Comparison of ENCODE assay signal across 15 mouse cellular contexts in the genomic region with DNA sequence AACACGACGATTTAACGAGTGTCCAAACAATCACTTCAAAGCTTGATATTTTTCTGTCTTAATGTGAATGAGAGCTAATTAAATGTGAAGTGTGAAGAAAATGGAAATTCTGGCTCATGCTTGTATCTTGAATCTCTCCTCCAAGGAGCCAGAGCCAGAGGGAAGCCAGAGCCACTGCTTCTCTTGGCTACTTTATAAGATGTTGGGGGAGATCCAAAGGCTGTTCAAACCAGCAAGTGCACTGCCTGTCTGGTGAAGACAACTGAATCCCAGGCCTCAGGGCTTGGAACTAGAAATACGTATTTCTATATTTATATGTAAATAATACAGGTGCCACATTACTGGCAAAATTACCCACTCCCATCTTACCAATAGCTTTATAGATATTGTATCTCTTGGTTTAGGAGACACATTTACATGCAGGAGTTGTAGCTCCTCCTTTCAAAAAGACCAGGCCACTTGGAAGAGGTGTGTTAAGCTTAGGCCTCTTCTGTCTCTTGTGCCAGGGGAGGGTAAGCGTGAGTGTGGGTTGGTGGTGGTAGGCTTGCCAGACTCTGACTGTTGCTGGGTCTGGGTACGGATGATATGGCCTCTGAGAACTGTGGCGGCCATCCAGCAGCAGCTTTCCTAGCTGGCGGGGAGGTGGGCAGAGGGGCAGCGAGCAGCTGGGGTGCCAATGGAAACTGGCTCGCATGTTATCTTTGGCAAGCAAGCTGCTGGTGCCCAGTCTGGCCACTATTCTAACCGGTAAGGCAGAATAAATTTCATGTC.
DNase-seq lines count a peak whose midpoint lies in the region; ATAC-seq lines count a peak whose summit lies in the region.
"Had no signal": no experiment of that assay in that cellular context is flagged by ENCODE, and none has a peak within 500 bp of the region (broad histone marks: within the 10 kb centered on the region; RNA-seq: fewer than 3 reads in every experiment).

No protein-coding gene starts in this region.

- peak overlapping the region; percentile 32 for H3K27ac ChIP-seq in forebrain, embryonic 13.5 days
- H3K27ac ChIP-seq in forebrain, embryonic 10.5 days = no peak overlapping the region
- 0 out of 2 replicates have a peak overlapping the region, but pooled peaks have one; percentile 13 for H3K27ac ChIP-seq in neural tube, embryonic 13.5 days (replicated peaks)
- no peak overlapping the region for H3K27ac ChIP-seq in neural tube, embryonic 15.5 days (replicated peaks)
- H3K27ac ChIP-seq in midbrain, embryonic 15.5 days = peak overlapping the region; percentile 45
- H3K27ac ChIP-seq: embryonic facial prominence, embryonic 10.5 days; heart, embryonic 10.5 days; limb, embryonic 12.5 days had no signal

- DNase-seq in forebrain, embryonic 10.5 days (ENCODE audit: extremely low spot score, low spot score) = no peak
- DNase-seq in cerebellum, postnatal 14 days = peak; percentile 95 to 96
- DNase-seq in ovary, postnatal 14 days (ENCODE audit: low spot score) = no peak
- DNase-seq in MN1 (ENCODE audit: low spot score) = no peak
- DNase-seq: layer of hippocampus, adult 9-11 months; liver, postnatal 0 days; thymus, adult 18-20 months had no signal

- peak; percentile 75 for ATAC-seq in forebrain, embryonic 13.5 days
- ATAC-seq in neural tube, embryonic 13.5 days (ENCODE audit: low read depth) = peak; percentile 64; the same call in 1 of the 2 replicates
- ATAC-seq in neural tube, embryonic 15.5 days (ENCODE audit: low FRiP score) = no peak; the same call in 1 of the 2 replicates
- ATAC-seq in midbrain, embryonic 15.5 days (replicated peaks) = peak; percentile 82
- ATAC-seq: liver, postnatal 0 days had no signal

- H3K9me3 ChIP-seq in forebrain, embryonic 13.5 days (replicated peaks) = no peaks in the 10 kb centered on the region
- no peaks in the 10 kb centered on the region for H3K9me3 ChIP-seq in forebrain, embryonic 10.5 days
- H3K9me3 ChIP-seq in neural tube, embryonic 13.5 days = no peaks in the 10 kb centered on the region
- no peaks in the 10 kb centered on the region for H3K9me3 ChIP-seq in neural tube, embryonic 15.5 days (replicated peaks)
- no peaks in the 10 kb centered on the region for H3K9me3 ChIP-seq in midbrain, embryonic 15.5 days
- H3K9me3 ChIP-seq: embryonic facial prominence, embryonic 10.5 days; heart, embryonic 10.5 days; limb, embryonic 12.5 days; megakaryocyte, embryonic 14.5 days had no signal

- no peak overlapping the region for H3K9ac ChIP-seq in forebrain, embryonic 13.5 days
- no peak overlapping the region for H3K9ac ChIP-seq in neural tube, embryonic 13.5 days
- no peak overlapping the region for H3K9ac ChIP-seq in neural tube, embryonic 15.5 days (replicated peaks)
- H3K9ac ChIP-seq in midbrain, embryonic 15.5 days = no peak overlapping the region
- H3K9ac ChIP-seq: limb, embryonic 12.5 days; liver, postnatal 0 days had no signal

- 50% methylated on average over 11 of the region's 11 CpGs for WGBS in forebrain, embryonic 13.5 days
- WGBS in forebrain, embryonic 10.5 days = 90% methylated on average over 11 of the region's 11 CpGs
- WGBS in neural tube, embryonic 13.5 days = 70% methylated on average over 11 of the region's 11 CpGs
- WGBS in neural tube, embryonic 15.5 days = 65% methylated on average over 11 of the region's 11 CpGs
- WGBS in midbrain, embryonic 15.5 days = 60% methylated on average over 11 of the region's 11 CpGs

- no peaks in the 10 kb centered on the region for H3K27me3 ChIP-seq in forebrain, embryonic 13.5 days
- H3K27me3 ChIP-seq in forebrain, embryonic 10.5 days (ENCODE audit: poor library complexity, severe bottlenecking) = no peaks in the 10 kb centered on the region
- H3K27me3 ChIP-seq in neural tube, embryonic 13.5 days = no peaks in the 10 kb centered on the region
- no peaks in the 10 kb centered on the region for H3K27me3 ChIP-seq in neural tube, embryonic 15.5 days (replicated peaks)
- H3K27me3 ChIP-seq in midbrain, embryonic 15.5 days (replicated peaks) = no peaks in the 10 kb centered on the region
- H3K27me3 ChIP-seq: megakaryocyte, embryonic 14.5 days had no signal

- H3K36me3 ChIP-seq in forebrain, embryonic 13.5 days (ENCODE audit: poor library complexity, severe bottlenecking) = no peaks in the 10 kb centered on the region
- H3K36me3 ChIP-seq in forebrain, embryonic 10.5 days (replicated peaks) = no peaks in the 10 kb centered on the region
- no peaks in the 10 kb centered on the region for H3K36me3 ChIP-seq in neural tube, embryonic 13.5 days
- no peaks in the 10 kb centered on the region for H3K36me3 ChIP-seq in neural tube, embryonic 15.5 days
- H3K36me3 ChIP-seq in midbrain, embryonic 15.5 days (replicated peaks) = no peaks in the 10 kb centered on the region
- H3K36me3 ChIP-seq: embryonic facial prominence, embryonic 10.5 days; heart, embryonic 10.5 days; limb, embryonic 12.5 days had no signal

- H3K4me2 ChIP-seq in forebrain, embryonic 13.5 days = no peak overlapping the region
- H3K4me2 ChIP-seq in neural tube, embryonic 13.5 days = no peak overlapping the region
- no peak overlapping the region for H3K4me2 ChIP-seq in neural tube, embryonic 15.5 days
- no peak overlapping the region for H3K4me2 ChIP-seq in midbrain, embryonic 15.5 days
- H3K4me2 ChIP-seq: limb, embryonic 12.5 days had no signal

- H3K4me1 ChIP-seq in forebrain, embryonic 13.5 days = peaks cover 16% of the 10 kb centered on the region
- H3K4me1 ChIP-seq in forebrain, embryonic 10.5 days = peaks cover 14% of the 10 kb centered on the region; the same call in 1 of the 2 replicates
- H3K4me1 ChIP-seq in neural tube, embryonic 13.5 days (replicated peaks) = peaks cover 19% of the 10 kb centered on the region
- no peaks in the 10 kb centered on the region for H3K4me1 ChIP-seq in neural tube, embryonic 15.5 days
- H3K4me1 ChIP-seq in midbrain, embryonic 15.5 days = peaks cover 15% of the 10 kb centered on the region; the same call in 1 of the 2 replicates
- H3K4me1 ChIP-seq: embryonic facial prominence, embryonic 10.5 days; heart, embryonic 10.5 days; limb, embryonic 12.5 days; megakaryocyte, embryonic 14.5 days had no signal

- no peak overlapping the region for H3K4me3 ChIP-seq in forebrain, embryonic 13.5 days
- H3K4me3 ChIP-seq in forebrain, embryonic 10.5 days = no peak overlapping the region
- no peak overlapping the region for H3K4me3 ChIP-seq in neural tube, embryonic 13.5 days
- no peak overlapping the region for H3K4me3 ChIP-seq in neural tube, embryonic 15.5 days (replicated peaks)
- H3K4me3 ChIP-seq in midbrain, embryonic 15.5 days = no peak overlapping the region
- H3K4me3 ChIP-seq: embryonic facial prominence, embryonic 10.5 days; heart, embryonic 10.5 days; limb, embryonic 12.5 days; megakaryocyte, embryonic 14.5 days had no signal

Comparison
In these comparisons a context has a peak if more than half of its experiments do, and no peak if none do; other contexts are left out.
1. H3K27ac ChIP-seq: peak in forebrain, embryonic 13.5 days (single experiment), neural tube, embryonic 13.5 days (single experiment) and midbrain, embryonic 15.5 days (single experiment); none in forebrain, embryonic 10.5 days (single experiment) and neural tube, embryonic 15.5 days (single experiment).
2. DNase-seq: peak in cerebellum, postnatal 14 days (2 of 2); none in forebrain, embryonic 10.5 days (single experiment), ovary, postnatal 14 days (single experiment) and MN1 (single experiment).